Mouse (Mus musculus): ENCODE data around the gene Cxcl10.

Cxcl10 gene

DNA sequence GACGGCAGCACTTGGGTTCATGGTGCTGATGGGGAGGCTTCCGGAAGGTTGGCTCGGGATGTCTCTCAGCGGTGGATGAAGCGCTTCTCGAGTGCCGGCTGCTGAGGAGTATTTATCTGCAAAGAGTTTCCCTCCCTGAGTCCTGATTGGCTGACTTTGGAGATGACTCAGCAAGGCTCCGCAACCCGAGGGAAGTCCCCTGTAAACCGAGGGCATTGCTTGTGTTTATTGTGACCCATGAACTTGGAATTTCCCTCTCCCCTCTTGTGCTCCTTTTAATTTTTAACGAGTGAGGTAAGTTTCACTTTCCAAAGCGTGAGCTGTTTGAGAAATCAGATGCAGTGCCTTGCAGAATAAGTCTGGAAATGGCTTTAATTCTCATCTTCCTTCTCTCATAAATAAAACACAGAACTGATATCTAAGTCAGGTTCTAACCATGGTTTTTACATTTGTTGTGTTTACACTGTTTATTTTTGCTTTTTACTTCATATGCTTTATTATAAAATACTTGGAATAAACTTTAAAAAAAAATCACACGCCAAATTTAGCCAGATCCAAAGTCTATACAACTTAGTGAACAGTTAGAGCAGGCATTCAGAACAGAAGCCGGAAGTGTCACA lies at the start of gene Cxcl10:
Gene Cxcl10 (minus strand): TSS at position 96 of the 620 bp plus-strand sequence.
- CTCF ChIA-PET, result no interaction called here

DNA sequence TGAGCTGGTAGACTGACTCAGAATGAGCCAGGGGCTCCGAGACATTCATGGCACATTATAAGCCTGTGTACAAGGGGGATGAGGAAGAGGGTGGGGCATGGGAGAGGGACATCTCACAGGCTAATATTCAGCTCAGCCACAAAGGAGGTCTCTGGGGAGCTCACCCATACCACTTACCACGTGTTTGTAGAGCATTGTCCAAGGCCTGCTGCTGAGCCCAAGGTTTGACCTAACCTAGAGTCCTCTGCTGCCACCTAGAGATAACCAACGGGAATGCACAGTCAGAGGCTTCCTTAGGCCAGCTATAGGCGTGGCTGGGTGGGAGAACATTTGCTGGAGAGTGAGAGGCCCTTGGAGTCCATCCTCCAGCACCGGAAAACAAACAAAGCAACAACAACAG lies 49.5 kb upstream of the Cxcl10 start:
- CTCF ChIA-PET, result interaction anchor here (0.5 to 0.9 kb wide), 2 partner anchors 10 to 167 kb away, joined by 5 to 6 read pairs; no protein-coding TSS in a partner anchor

DNA sequence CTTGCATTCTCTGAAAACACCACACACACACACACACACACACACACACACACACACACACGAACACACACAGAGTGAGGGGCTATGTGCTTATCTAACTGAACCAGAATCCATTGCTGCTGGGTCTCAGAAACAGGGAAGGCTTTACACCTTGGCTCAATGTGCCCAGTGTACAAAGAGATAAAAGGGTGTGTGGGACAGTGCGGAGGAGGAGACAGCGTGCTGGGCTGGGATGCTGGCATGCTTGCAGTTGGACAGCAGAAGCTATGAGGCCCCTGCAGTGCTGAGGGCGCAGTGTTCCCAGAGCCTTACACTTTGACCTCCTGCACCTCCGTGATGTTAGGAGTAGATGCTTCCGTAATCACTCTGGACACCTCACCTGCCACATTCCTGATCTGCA lies 47.8 kb upstream of the Cxcl10 start:
- CTCF ChIA-PET, result interaction anchor here (1.1 kb wide), 1 partner anchor 10 kb away, joined by 13 read pairs; no protein-coding TSS in a partner anchor

DNA sequence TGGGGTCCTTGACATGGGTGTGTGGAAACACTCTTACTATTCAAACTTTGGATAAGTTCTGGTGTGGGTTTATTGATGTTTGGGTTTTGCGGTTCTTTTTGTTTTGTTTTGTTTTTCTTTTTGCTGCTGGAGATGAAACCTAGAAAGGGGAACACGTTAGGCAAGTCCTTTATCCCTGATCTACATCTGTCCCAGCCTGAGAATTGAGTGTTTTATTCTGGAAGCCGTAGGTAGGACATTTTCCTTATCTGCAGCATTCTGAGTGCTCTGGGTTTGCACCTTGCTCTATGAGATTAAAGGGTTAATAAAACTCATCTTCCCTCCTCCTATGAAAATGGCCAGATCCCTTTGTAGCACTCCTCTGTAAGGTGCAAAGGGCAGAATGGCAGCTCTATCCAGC lies 47.1 kb upstream of the Cxcl10 start:
- CTCF ChIA-PET, result no interaction called here

DNA sequence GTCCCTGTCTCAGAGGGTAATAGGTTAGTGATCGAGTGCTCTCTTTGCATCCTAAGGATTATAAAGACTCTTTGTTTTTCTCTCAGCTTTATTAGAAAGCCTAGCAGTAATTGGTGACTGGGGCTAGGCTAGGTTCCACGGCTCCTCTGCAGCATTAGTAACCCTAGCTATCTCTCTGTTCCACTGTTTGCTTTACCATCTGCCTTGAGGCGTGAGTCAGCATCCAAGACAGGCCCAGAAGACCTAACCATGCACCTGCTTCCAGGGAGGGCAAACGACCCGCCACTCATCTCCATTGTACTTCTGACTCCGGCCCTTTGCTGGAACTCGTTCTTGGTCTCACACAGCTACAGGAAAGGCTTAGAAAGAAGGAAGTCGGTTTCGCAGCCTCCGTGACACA lies 45.2 kb upstream of the Cxcl10 start:
- CTCF ChIA-PET, result no interaction called here

DNA sequence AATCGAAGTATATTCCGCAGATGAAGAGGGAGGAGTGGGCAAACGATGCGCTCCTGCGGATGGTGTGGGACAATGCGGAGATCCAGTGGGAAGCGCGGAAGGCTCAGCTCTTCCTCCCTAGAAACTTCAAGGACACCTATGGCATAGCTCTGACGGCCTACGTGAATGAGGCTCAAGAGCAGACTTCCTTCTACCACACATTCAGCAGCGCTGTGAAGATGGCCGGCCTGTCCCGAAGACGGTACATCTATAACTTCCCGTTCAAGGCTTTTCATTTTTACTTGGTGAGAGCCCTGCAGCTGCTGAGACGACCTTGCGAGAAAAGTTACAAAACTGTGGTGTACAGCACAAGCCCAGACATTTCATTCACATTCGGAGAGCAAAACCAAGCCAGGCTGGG lies 43.9 kb upstream of the Cxcl10 start:
- CTCF ChIA-PET, result no interaction called here

DNA sequence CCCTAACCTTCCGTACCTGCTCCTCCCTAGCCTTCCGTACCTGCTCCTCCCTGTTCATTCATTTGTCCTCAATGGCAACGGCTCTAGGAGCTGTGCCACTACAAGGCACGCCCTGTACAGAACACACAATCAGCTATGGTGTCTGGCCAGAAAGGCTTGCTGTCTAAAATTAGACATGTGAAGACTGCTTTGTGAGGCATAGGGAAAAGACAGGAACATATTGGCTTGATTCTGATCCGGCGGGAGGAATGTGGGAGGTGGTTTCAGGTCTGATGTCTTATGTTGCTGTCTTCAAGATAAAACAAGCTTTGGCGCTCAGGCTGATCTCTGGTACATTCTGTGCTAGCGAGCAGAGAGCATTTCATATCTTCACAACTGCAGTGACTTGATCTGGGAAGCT lies 41.9 kb upstream of the Cxcl10 start:
- CTCF ChIA-PET, result no interaction called here

DNA sequence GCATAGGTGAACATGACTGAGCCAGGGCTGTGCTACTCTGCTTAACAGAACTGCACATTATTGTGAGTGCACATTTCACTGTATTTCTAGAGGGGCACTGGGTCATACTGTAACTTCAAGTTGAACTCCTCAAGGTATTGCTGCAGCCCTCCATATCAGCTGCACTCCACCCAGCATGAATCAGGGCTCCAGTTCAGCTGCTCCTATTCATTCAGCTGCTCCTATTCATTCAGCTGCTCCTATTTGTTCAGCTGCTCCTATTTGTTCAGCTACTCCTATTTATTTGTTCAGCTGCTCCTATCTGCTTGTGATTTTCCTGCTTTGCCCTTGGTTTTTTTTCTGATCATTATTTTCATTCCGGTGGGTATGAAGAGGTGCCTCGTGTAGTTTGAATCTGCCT lies 41.3 kb upstream of the Cxcl10 start:
- CTCF ChIA-PET, result no interaction called here

DNA sequence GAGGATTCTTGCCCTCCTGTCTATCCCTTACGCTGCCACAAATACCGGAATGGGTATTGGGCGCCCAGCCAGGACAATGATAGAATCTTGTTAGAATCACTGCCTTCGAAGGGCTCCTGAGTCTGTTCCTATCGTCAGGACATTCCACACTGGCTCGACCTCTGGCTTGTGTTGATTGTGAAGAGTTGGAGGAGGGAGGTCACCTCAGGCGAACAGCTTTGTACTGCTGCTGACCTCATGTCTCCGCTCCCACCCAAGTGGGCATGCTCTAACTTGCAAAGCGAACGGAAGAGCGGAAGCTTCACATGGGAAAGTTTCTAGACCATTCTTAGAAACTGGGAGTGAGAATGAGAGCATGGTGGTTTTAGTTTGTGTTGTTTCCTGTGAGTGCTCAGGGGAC lies 38.7 kb upstream of the Cxcl10 start:
- CTCF ChIA-PET, result interaction anchor here (0.6 kb wide), 1 partner anchor 76 kb away, joined by 11 read pairs; no protein-coding TSS in a partner anchor

DNA sequence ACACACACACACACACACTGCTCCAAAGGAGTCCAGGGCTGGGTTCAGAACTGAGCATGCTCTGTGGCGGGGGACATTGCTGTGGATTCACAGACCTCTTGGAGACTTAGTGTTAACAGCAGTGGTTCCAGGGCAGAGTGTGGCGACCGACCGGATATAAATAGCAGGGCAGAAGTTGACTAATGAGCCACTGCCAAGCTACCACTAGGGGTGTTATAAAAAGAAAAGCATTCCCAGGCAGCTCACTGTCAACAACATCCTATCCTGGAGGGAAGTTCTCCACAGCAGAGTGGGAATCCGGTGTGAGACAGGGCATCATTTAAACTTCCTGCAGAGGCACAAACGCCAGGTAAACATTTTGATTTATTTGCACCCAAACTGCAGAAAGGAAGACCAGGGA lies 38.0 kb upstream of the Cxcl10 start:
- CTCF ChIA-PET, result interaction anchor here (1.0 kb wide), 1 partner anchor 10 kb away, joined by 13 read pairs; no protein-coding TSS in a partner anchor

DNA sequence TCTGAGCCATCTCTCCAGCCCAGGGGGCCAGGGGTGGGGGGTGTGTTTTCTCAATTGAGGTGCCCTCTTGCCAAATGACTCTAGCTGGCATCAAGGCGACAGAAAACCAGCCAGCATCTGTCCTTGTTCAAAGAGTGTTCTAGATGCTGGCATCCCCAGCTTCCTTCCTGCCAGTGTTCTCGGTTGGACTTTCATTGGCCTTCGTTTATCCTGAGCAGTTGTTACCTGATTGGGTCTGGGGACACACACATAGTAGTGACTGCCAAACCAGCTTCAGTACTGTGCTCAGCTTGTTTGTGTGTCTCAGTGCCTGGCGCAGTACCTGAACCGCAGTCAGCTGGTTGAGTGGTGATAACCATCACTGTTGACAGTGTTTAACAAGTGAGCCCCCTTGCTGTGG lies 37.4 kb upstream of the Cxcl10 start:
- CTCF ChIA-PET, result interaction anchor here (0.6 to 1.0 kb wide), 2 partner anchors 11 to 34 kb away, joined by 7 to 13 read pairs; no protein-coding TSS in a partner anchor

DNA sequence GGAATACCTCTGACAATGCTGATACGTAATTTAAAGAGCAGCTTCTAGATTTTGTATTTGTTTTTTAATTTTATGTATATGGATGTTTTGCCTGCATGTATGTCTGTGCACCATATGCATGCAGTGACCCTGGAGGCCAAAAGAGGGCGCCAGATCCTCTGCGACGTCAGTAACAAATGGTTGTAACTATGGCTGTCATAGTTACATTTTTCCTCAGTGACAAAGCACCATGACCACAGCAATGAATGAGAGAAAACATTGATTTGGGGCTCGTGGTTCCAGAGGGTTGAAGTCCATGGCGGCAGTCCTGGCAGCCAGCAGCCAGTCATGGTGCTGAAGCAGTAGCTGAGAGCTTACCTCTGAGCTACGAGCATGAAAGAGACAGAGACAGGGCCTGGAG lies 36.2 kb upstream of the Cxcl10 start:
- CTCF ChIA-PET, result no interaction called here

DNA sequence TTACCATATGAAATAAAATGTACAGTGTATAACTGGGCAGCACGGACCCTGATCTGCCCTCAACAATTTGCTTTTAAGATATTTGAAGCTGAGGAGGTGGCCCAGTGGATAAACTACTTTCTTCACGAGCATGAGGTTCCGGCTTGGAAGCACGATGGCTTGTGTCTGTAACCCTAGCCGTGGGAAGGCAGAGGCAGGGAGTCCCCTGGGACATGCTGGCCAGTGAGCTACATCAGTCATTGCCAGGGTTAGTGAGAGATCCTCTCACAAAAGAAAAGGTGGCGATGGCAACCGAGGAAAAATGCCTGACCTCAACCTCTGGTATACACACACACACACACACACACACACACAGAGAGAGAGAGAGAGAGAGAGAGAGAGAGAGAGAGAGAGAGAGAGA lies 35.1 kb upstream of the Cxcl10 start:
- CTCF ChIA-PET, result interaction anchor here (0.5 to 0.6 kb wide), 6 partner anchors 21 to 1735 kb away, joined by 3 to 11 read pairs (median 5); no protein-coding TSS in a partner anchor

DNA sequence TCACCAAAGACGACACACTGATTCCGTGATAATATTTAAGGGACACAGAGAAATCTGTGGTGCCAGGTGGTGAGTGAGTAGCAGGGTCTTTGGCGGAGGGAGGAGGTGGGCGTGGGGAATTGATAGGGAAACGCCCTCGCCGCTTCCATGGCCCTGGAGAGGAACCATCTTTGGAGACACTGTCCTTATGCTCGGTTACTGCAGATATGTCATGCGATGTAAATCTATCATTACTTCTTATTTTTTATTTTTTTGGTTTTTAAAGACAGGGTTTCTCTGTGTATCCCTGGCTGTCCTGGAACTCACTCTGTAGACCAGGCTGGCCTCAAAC lies 33.6 kb upstream of the Cxcl10 start:
- CTCF ChIA-PET, result interaction anchor here (0.6 to 1.1 kb wide), 4 partner anchors 60 to 187 kb away, joined by 3 to 14 read pairs (median 3); no protein-coding TSS in a partner anchor

DNA sequence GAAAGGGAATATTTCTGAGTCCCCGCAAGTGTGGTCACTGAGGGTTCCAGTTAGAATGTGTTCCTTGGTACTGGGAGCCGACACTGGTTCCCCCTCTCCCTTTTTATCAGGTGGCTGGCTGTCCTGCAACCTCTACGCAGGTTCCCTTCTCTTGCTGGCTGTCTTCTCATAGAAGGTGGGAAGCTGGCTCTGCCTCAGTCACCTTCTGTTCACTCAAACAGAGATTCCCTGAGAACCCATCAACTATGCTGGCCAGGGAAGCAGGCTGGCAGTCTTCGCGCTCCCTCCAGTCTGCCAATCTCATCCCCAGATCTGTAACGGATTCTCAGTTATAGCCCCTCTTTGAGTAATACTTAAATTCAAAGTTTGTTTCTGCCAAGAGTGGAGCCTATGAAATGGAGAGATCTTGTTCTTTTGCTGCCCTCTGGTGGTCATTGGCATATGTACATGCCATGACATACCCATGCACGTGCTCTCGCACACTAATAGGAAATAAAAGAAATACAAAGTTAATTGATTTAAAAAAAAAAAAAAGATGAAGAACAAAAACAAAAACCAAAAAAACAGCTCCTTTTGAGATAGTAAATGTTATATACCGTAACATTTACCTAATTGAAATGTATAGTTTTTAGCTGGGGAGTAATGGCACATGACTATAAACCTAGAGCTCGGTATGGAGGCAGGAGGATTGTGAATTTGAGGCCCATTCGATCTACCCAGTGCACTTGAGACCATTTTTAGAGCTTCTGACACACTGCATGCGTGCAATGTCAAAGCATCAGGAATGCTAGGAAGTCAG lies 33.1 kb upstream of the Cxcl10 start:
- CTCF ChIA-PET, result interaction anchor here (0.6 to 1.1 kb wide), 5 partner anchors 60 to 186 kb away, joined by 3 to 14 read pairs (median 3); no protein-coding TSS in a partner anchor

DNA sequence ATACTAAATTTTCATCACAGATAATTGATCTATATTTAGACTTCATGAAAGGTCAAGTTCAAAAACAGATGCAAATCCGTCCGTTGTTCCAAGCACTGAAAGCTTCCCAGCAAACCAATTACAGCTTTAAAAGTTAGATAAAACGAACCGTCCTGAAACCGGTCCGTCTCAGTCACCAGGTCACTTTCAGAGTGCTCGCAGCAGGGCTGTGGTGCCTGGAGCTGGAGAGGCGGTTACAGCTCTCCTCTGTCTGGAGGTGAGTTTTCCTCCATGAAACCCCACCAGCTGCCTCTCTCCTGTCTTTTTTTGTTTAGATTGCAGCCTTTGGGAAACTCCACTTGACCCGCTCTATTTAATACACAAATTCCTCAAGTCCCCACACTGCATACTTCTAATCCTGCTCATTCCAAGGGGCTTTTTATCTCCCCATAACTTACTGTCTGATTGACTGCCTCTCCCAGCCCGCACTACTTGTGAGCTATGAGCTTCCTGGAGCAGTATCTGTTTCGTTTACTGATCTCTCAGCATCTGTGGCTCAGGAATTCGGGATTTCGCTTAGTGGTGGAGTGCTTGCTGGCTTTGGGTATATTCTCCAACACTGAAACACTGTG lies 28.2 kb upstream of the Cxcl10 start:
- CTCF ChIA-PET, result no interaction called here

DNA sequence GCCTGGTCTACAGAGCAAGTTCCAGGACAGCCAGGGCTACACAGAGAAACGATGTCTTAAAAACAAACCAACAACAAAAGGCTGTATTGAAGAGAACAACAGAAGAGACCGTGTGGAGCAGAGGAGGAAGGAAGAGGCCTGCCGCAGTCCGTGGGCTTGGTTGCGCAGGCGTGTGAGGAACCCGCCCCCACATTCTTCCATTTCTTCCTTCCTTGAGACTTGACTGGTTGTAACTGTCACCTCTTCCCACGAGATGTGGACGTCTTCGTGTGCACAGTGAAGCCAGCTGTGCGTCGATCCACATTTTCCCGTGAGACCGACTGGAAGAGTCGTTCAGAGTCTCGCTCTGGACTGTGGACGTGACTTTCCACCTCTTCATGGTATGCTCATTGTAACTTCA lies 26.7 kb upstream of the Cxcl10 start:
- CTCF ChIA-PET, result no interaction called here

DNA sequence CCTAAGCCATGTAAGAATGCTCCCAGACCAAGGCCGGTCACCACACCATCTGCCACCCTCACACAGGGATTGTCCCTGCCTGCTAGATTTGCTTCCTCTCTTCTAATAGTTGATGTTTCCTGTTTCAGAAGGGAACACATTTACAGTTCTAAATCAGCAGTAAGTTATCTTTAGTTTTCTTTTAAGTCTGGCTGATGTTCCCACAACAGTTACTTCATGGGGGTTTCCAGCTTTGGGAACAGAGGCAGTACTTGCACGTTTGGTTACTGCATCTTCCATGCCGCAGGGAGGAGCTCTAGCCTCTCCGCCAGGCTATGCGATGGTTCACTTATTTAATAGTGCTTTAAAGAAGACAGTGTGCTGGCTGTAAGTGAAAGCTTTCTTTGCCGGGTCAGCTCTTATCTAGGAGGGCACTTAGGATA lies 26.0 kb upstream of the Cxcl10 start:
- CTCF ChIA-PET, result no interaction called here

DNA sequence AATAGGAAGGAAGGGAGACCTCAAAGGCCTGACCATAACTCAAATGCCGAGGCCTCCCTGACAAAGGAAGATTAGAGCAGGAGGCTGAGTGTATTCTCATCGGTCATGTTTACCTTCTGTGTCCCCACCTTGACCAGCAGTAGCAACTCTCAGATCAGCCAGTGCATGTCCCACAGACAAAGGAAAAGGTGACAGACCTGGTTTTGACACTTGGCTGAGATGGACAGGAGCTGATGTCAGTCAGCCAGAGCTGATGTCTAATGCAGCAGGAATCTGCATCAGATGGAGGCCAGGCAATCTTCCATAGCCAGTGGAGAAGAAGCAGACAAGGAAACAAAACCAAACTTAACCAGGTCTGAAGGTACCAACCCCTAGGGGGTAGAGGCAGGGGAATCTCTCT lies 23.9 kb upstream of the Cxcl10 start:
- CTCF ChIA-PET, result no interaction called here

DNA sequence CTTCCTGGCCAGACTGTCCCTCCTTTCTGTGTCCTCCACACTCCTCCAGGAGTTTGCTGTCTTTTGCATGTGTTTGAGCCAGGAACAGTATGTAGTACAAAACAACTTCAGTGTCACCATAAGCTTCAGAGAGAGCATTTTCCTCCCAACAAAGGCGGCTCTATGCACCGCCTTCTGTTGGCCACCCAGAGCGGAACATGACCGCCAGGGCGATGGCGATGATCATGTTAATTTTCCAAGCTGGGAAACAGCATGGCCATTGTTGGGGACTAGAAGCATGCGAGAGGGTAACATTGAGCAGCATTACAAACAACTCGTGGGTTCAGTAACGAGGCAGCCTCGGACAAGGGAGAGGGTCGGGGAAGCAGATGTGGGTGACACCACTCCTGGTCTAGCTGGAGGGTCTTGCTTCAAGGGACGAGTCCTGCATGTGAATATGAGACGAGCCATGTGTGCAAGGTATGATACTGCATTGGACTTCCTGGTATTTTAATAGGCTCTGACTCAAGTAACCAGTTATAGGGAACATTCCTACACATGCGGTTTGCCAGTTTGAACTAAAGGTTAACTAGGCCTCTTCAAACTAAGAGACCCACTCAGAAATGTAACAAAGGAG lies 22.8 kb upstream of the Cxcl10 start:
- CTCF ChIA-PET, result no interaction called here

DNA sequence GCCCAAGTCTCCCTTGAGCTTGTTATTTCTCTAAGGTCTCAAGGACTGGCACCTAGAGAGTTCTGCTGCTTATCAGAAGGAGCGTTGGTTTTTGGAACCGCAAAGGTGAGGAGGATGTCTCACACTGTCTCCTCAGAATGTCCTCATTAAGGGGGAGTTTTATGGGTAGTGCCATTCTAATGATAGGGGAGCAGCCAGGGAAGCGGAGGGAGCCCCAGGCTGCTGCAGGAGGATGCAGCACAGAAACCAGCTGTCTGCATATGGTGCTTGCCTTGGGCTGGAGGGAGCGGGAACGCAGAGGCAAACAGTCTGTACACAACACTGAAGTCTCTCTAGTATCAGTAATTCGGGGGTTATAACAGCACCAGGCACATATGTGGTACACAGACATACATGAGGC lies 22.2 kb upstream of the Cxcl10 start:
- CTCF ChIA-PET, result no interaction called here

DNA sequence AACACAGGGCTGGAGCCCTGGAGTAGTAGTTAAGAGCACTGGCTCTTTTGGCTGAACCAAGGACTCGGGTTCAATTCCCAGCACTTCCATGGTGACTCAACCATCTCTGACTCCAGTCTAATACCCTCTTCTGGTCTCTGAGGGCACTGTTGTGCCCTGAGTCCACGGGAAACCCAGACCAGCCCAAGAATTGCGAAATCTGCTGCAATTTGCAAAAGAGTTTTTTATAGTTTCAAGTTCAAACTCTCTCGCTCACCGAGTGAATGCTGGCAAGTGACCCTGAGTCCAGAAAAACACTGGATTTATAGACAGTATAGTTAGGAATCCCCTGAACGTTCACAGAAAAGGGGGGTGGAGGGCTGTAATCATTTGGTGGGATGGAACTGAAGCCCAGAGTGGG lies 21.7 kb upstream of the Cxcl10 start:
- CTCF ChIA-PET, result no interaction called here

Data from spleen, embryonic (tissue).